Mouse (Mus musculus) intestine, postnatal 0 days (tissue): Measurements from ENCODE around the gene Id2. TPM values are rescaled to one million over a fixed set of nuclear protein-coding genes. Genes with fewer than 3 reads are reported as not detected.

ENCODE experiments used
- ATAC-seq: fragments of 200-750 bp; cut with Nextera tagmentation; 2 replicates; pipeline ENCODE4 v1.8.0; 2017; ENCODE audit warnings: mild to moderate bottlenecking, moderate TSS enrichment, moderate library complexity
- H3K27ac ChIP-seq: fragments of 300-500 bp; sonication (generic); 2 replicates; pipeline ENCODE4 v1.5.1; 2014; ENCODE audit warnings: mild to moderate bottlenecking, low read depth, low read length, moderate library complexity
- H3K27me3 ChIP-seq: fragments of 300-500 bp; sonication (generic); replicated peaks from 2 replicates; pipeline ENCODE4 v1.6.1; 2014; ENCODE audit warnings: low read length, mixed read lengths; ENCODE audit not compliant: control insufficient read depth, insufficient read depth
- H3K36me3 ChIP-seq: fragments of 300-500 bp; sonication (generic); 2 replicates; pipeline ENCODE4 v1.6.1; 2014; ENCODE audit warnings: mild to moderate bottlenecking, moderate library complexity; ENCODE audit not compliant: control insufficient read depth, insufficient read depth
- H3K4me1 ChIP-seq: fragments of 300-500 bp; sonication (generic); replicated peaks from 2 replicates; pipeline ENCODE4 v1.6.1; 2014; ENCODE audit warnings: antibody characterized with exemption, low read length, mixed read lengths; ENCODE audit not compliant: control insufficient read depth, insufficient read depth
- H3K4me2 ChIP-seq: fragments of 300-500 bp; sonication (generic); replicated peaks from 2 replicates; pipeline ENCODE4 v1.6.1; 2014; ENCODE audit warnings: low read depth, mild to moderate bottlenecking, moderate library complexity
- H3K4me3 ChIP-seq: fragments of 300-500 bp; sonication (generic); 2 replicates; pipeline ENCODE4 v1.5.1; 2014; ENCODE audit warnings: low read depth, low read length
- H3K9ac ChIP-seq: fragments of 300-500 bp; sonication (generic); 2 replicates; pipeline ENCODE4 v1.6.1; 2014; ENCODE audit warnings: mild to moderate bottlenecking, low read depth, low read length
- H3K9me3 ChIP-seq: fragments of 300-500 bp; sonication (generic); 2 replicates; pipeline ENCODE4 v1.6.1; 2016; ENCODE audit warnings: mixed run types; ENCODE audit not compliant: control insufficient read depth
- CTCF ChIP-seq: sonication (generic); IDR thresholded peaks from 2 replicates; pipeline ENCODE4 v1.5.1; 2016; ENCODE audit warnings: low read depth, mild to moderate bottlenecking, control low read depth, antibody characterized with exemption, moderate library complexity
- WGBS: fragments of 180-500 bp; shearing (Covaris S2); extraction: QIAGEN DNeasy Blood & Tissue Kit; methylation state at CpG from one replicate; pipeline ENCODE4 v1.1.7; 2014; 5-methylcytosine and 5-hydroxymethylcytosine counted together
- polyA plus RNA-seq: library from polyadenylated mRNA; unstranded; fragments of >200 nt; fragmentation: Nextera tagmentation; extraction: Ambion mirVana; gene quantifications from 2 replicates; pipeline ENCODE4 v1.2.1, GENCODE M21; 2015

Id2 gene
- polyA plus RNA-seq, 1 experiment from 2014 or later: 313 TPM

GRCm38 (mm10) chr12:25054963-25055362 is 42.0 kb downstream of the Id2 start:
- Histone ChIP-seq H3K9ac (no peak overlapping the region), H3K36me3 (peaks cover 61% of the 10 kb centered on the region), H3K4me2 (no peak overlapping the region), H3K4me3 (no peak overlapping the region), H3K9me3 (no peaks in the 10 kb centered on the region), H3K4me1 (no peaks in the 10 kb centered on the region), H3K27me3 (no peaks in the 10 kb centered on the region), H3K27ac (no peak overlapping the region)
- no peak for TF ChIP-seq CTCF
- ATAC-seq: no peak
- WGBS: 67% methylated on average over 4 of the region's 4 CpGs

GRCm38 (mm10) chr12:25054511-25054910 is 42.4 kb downstream of the Id2 start:
- ATAC-seq: no peak
- peaks cover 63% of the 10 kb centered on the region for H3K36me3 ChIP-seq
- no peak overlapping the region for H3K4me2 ChIP-seq
- no peaks in the 10 kb centered on the region for H3K27me3 ChIP-seq
- no peak overlapping the region for H3K9ac ChIP-seq
- 79% methylated on average over 7 of the region's 7 CpGs for WGBS
- H3K9me3 ChIP-seq: no peaks in the 10 kb centered on the region
- TF ChIP-seq CTCF: no peak
- no peak overlapping the region for H3K4me3 ChIP-seq
- no peaks in the 10 kb centered on the region for H3K4me1 ChIP-seq
- H3K27ac ChIP-seq: no peak overlapping the region

GRCm38 (mm10) chr12:25049253-25049652 is 47.7 kb downstream of the Id2 start:
- no peak for ATAC-seq

GRCm38 (mm10) chr12:25044579-25044978 is 52.4 kb downstream of the Id2 start:
- Histone ChIP-seq H3K36me3 (peaks cover 30% of the 10 kb centered on the region), H3K4me2 (no peak overlapping the region), H3K4me1 (no peaks in the 10 kb centered on the region), H3K9ac (no peak overlapping the region), H3K27ac (no peak overlapping the region), H3K27me3 (no peaks in the 10 kb centered on the region), H3K4me3 (no peak overlapping the region), H3K9me3 (no peaks in the 10 kb centered on the region)
- 47% methylated on average over 4 of the region's 4 CpGs for WGBS
- ATAC-seq: peak; percentile 77
- TF ChIP-seq CTCF: no peak

More at GRCm38 (mm10) chr12:25049253-25049652, 47.7 kb downstream of the Id2 start:
- Histone ChIP-seq H3K4me2 (no peak overlapping the region), H3K9ac (no peak overlapping the region), H3K36me3 (peaks cover 42% of the 10 kb centered on the region), H3K4me1 (no peaks in the 10 kb centered on the region), H3K4me3 (no peak overlapping the region), H3K9me3 (no peaks in the 10 kb centered on the region), H3K27ac (no peak overlapping the region), H3K27me3 (no peaks in the 10 kb centered on the region)
- no peak for TF ChIP-seq CTCF
- 60% methylated on average over 5 of the region's 5 CpGs for WGBS

GRCm38 (mm10) chr12:25044056-25044455 is 52.9 kb downstream of the Id2 start:
- 68% methylated on average over 2 of the region's 2 CpGs for WGBS
- Histone ChIP-seq H3K4me1 (no peaks in the 10 kb centered on the region), H3K4me3 (no peak overlapping the region), H3K9me3 (no peaks in the 10 kb centered on the region), H3K27ac (peak overlapping the region; percentile 50), H3K9ac (no peak overlapping the region), H3K36me3 (peaks cover 30% of the 10 kb centered on the region), H3K4me2 (no peak overlapping the region), H3K27me3 (no peaks in the 10 kb centered on the region)
- TF ChIP-seq CTCF: no peak
- ATAC-seq: peak; percentile 31

Other genes starting within 250 kb of the Id2 start
- 17.2 and 18.6 TPM in 2 replicates for gene Kidins220, start 122.2 kb downstream of the Id2 start, polyA plus RNA-seq